Mouse (Mus musculus) mature B cell (primary cell): Measurements from ENCODE around the gene Usp53.

ENCODE experiments used
- in situ Hi-C: fragments of 300-500 bp; cut with MboI; formaldehyde crosslinking; loops from 2 replicates; pipeline ENCODE4 v1.14.3; 2019

Usp53 gene

GRCm38 (mm10) chr3:122887505-122888301 is 96.6 kb downstream of the Usp53 start:
- in situ Hi-C loops, result no loop called here
